Mouse (Mus musculus): Measurements from ENCODE around the gene Ect2.

DNA sequence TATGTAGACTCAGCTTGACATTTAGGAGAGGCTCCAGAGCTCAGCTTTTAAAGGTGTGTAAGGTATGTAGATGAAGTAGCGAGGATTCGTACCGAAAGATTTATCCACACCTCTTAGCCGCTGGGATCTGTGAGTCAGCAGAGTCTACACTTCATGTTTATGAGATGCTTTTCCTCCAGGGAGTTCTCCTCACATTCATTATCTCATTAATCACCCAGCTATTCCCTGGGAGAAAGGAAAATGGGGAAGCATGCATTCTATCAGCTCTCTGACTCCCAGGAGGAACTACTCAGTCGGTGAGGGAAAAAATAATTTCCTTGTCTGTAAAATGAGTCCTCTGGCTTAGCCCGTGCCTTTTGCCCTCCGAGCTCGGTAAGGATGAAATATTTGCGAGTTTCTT is 83.3 kb downstream of the Ect2 start:
- TF ChIP-seq POLR2A (IDR thresholded peaks at IDR 0.05; ENCODE audit: low read depth, low read length) (no peak), CTCF (IDR thresholded peaks at IDR 0.05; ENCODE audit: extremely low read depth, insufficient read length, insufficient replicate concordance, low read depth, low read length) (no peak)
